Mouse (Mus musculus) spleen, adult 2 months (tissue): ENCODE data around the gene Map7. TPM values are rescaled to one million over a fixed set of nuclear protein-coding genes. Genes with fewer than 3 reads are reported as not detected.

ENCODE experiments used
- DNase-seq, 2 experiments: peaks; one replicate each; pipeline versions ENCODE4 v3.0.0 to v3.0.0-alpha.2; 2012 to 2021; ENCODE audit warnings: low spot score in 2 of 2, low read depth in 1 of 2
- H3K27ac ChIP-seq: fragments of 200-500 bp; 2 replicates; pipeline ENCODE4 v1.5.1; 2012; ENCODE audit warnings: low read length, inconsistent platforms; ENCODE audit not compliant: insufficient read depth
- H3K27me3 ChIP-seq: fragments of 200-500 bp; 2 replicates; pipeline ENCODE4 v1.6.1; 2012; ENCODE audit warnings: mild to moderate bottlenecking, moderate library complexity, low read length, inconsistent platforms; ENCODE audit not compliant: control insufficient read depth, insufficient read depth
- H3K36me3 ChIP-seq: fragments of 200-500 bp; 2 replicates; pipeline ENCODE4 v1.6.1; 2012; ENCODE audit warnings: mild to moderate bottlenecking, low read length, inconsistent platforms; ENCODE audit not compliant: control insufficient read depth, insufficient read depth
- H3K4me1 ChIP-seq: fragments of 200-500 bp; 2 replicates; pipeline ENCODE4 v1.6.1; 2011; ENCODE audit warnings: inconsistent platforms; ENCODE audit not compliant: control insufficient read depth, insufficient read depth, insufficient read length
- H3K4me3 ChIP-seq: fragments of 200-500 bp; 2 replicates; pipeline ENCODE4 v1.5.1; 2011; ENCODE audit warnings: mild to moderate bottlenecking, inconsistent platforms; ENCODE audit not compliant: insufficient read depth, insufficient read length; ENCODE audit errors: extremely low read depth
- CTCF ChIP-seq: fragments of 200-500 bp; IDR thresholded peaks from 2 replicates; pipeline ENCODE4 v1.5.1; 2011; ENCODE audit warnings: mild to moderate bottlenecking, inconsistent platforms; ENCODE audit not compliant: insufficient read depth, insufficient read length, insufficient replicate concordance; ENCODE audit errors: extremely low read depth
- POLR2A ChIP-seq: fragments of 200-500 bp; IDR thresholded peaks from 2 replicates; pipeline ENCODE4 v1.6.1; 2011; ENCODE audit warnings: low read depth, low read length, inconsistent platforms
- WGBS: fragments of 180-500 bp; shearing (Covaris S2); methylation state at CpG from one replicate; pipeline ENCODE4 v1.1.7; 2018; 5-methylcytosine and 5-hydroxymethylcytosine counted together
- polyA plus RNA-seq: library from polyadenylated mRNA; depleted of rRNA; stranded (reverse); fragments of >200 nt; gene quantifications from 2 replicates; pipeline ENCODE4 v1.2.3, GENCODE M21; 2012

Map7 gene
- polyA plus RNA-seq, 1 experiment, result 1.8 TPM

GRCm38 (mm10) chr10:20257721-20258720, 109.8 kb downstream of the Map7 start:
- WGBS, result 86% methylated on average over 15 of the region's 15 CpGs
- TF ChIP-seq POLR2A (no peak), CTCF (no peak)
- DNase-seq, result no peak
- no peak overlapping the region for H3K4me3 ChIP-seq
- H3K36me3 ChIP-seq, result no peaks in the 10 kb centered on the region
- H3K4me1 ChIP-seq, result no peaks in the 10 kb centered on the region
- H3K27ac ChIP-seq, result no peak overlapping the region
- H3K27me3 ChIP-seq, result no peaks in the 10 kb centered on the region

GRCm38 (mm10) chr10:20259476-20259875, 111.2 kb downstream of the Map7 start:
- no peaks in the 10 kb centered on the region for H3K36me3 ChIP-seq
- no peak for TF ChIP-seq CTCF
- no peak for TF ChIP-seq POLR2A
- no peak overlapping the region for H3K4me3 ChIP-seq
- H3K4me1 ChIP-seq, result 0 out of 2 replicates have a peak, but pooled peaks cover 2% of the 10 kb centered on the region
- H3K27me3 ChIP-seq, result no peaks in the 10 kb centered on the region
- WGBS, result 84% methylated on average over 2 of the region's 2 CpGs
- no peak for DNase-seq
- no peak overlapping the region for H3K27ac ChIP-seq

GRCm38 (mm10) chr10:20262896-20263295, 114.6 kb downstream of the Map7 start:
- DNase-seq, result no peak
- H3K36me3 ChIP-seq, result no peaks in the 10 kb centered on the region
- no peak overlapping the region for H3K27ac ChIP-seq
- H3K4me1 ChIP-seq, result peaks cover 3% of the 10 kb centered on the region; the same call in 1 of the 2 replicates
- H3K27me3 ChIP-seq, result no peaks in the 10 kb centered on the region
- no peak for TF ChIP-seq CTCF
- TF ChIP-seq POLR2A, result no peak
- no peak overlapping the region for H3K4me3 ChIP-seq
- WGBS, result 85% methylated on average over 6 of the region's 6 CpGs

- Histone ChIP-seq H3K36me3 (no peaks in the 10 kb centered on the region), H3K4me1 (peaks cover 3% of the 10 kb centered on the region; the same call in 1 of the 2 replicates), H3K4me3 (no peak overlapping the region), H3K27me3 (no peaks in the 10 kb centered on the region), H3K27ac (no peak overlapping the region)
- DNase-seq, result no peak
- no peak for TF ChIP-seq CTCF
- 96% methylated on average over 7 of the region's 7 CpGs for whole genome bisulfite sequencing
Measured at GRCm38 (mm10) chr10:20264479-20264878, 116.2 kb downstream of the Map7 start.

GRCm38 (mm10) chr10:20267032-20267431, 118.8 kb downstream of the Map7 start:
- Histone ChIP-seq H3K27me3 (no peaks in the 10 kb centered on the region), H3K27ac (peak overlapping the region; percentile 43), H3K4me1 (peaks cover 3% of the 10 kb centered on the region; the same call in 1 of the 2 replicates), H3K36me3 (no peaks in the 10 kb centered on the region), H3K4me3 (peak overlapping the region; percentile 52)
- TF ChIP-seq CTCF (no peak), POLR2A (no peak; the same call in 1 of the 2 replicates)
- peak in 1 of 2 experiments; percentile 25 for DNase-seq
- 48% methylated on average over 10 of the region's 10 CpGs for WGBS

- Histone ChIP-seq H3K27me3 (no peaks in the 10 kb centered on the region), H3K36me3 (peaks cover 7% of the 10 kb centered on the region), H3K4me3 (no peak overlapping the region), H3K4me1 (peaks cover 2% of the 10 kb centered on the region; the same call in 1 of the 2 replicates), H3K27ac (no peak overlapping the region)
- WGBS, result 92% methylated on average over 7 of the region's 7 CpGs
- TF ChIP-seq POLR2A, result no peak
- TF ChIP-seq CTCF, result no peak
- no peak for DNase-seq
Measured at GRCm38 (mm10) chr10:20268945-20269344, 120.7 kb downstream of the Map7 start.

- Histone ChIP-seq H3K27me3 (no peaks in the 10 kb centered on the region), H3K27ac (no peak overlapping the region), H3K4me1 (no peaks in the 10 kb centered on the region; the same call in 1 of the 2 replicates), H3K4me3 (no peak overlapping the region), H3K36me3 (peaks cover 8% of the 10 kb centered on the region)
- no peak for TF ChIP-seq CTCF
- no peak for TF ChIP-seq POLR2A
- 94% methylated on average over 5 of the region's 5 CpGs for WGBS
- no peak for DNase-seq
Measured at GRCm38 (mm10) chr10:20272380-20272779, 124.1 kb downstream of the Map7 start.
